Mouse (Mus musculus): ENCODE measurements around the gene Amh. TPM values are rescaled to one million over a fixed set of nuclear protein-coding genes. Genes with fewer than 3 reads are reported as not detected.

Amh gene
- polyA plus RNA-seq, 1 experiment from 2014 or later = not detected

- 0 out of 2 replicates have a peak overlapping the region, but pooled peaks have one; percentile 3 for H3K9ac ChIP-seq
- H3K4me3 ChIP-seq = no peak overlapping the region
- no peak overlapping the region for H3K4me2 ChIP-seq (replicated peaks)
- no peaks in the 10 kb centered on the region for H3K27me3 ChIP-seq (replicated peaks)
- ATAC-seq (ENCODE audit: low FRiP score, low read depth) = no peak
- 87% methylated on average over 33 of the region's 33 CpGs for WGBS
- no peak overlapping the region for H3K27ac ChIP-seq
- no peaks in the 10 kb centered on the region for H3K9me3 ChIP-seq
- peaks cover 10% of the 10 kb centered on the region for H3K4me1 ChIP-seq
- peaks cover 96% of the 10 kb centered on the region for H3K36me3 ChIP-seq
Observed at GRCm38 (mm10) chr10:80791476-80792174, 13.4 kb upstream of the Amh start.

- H3K9ac ChIP-seq = no peak overlapping the region
- WGBS = 80% methylated on average over 41 of the region's 41 CpGs
- H3K4me2 ChIP-seq (replicated peaks) = no peak overlapping the region
- no peak overlapping the region for H3K4me3 ChIP-seq
- no peaks in the 10 kb centered on the region for H3K27me3 ChIP-seq (replicated peaks)
- no peaks in the 10 kb centered on the region for H3K9me3 ChIP-seq
- H3K27ac ChIP-seq = no peak overlapping the region
- ATAC-seq (ENCODE audit: low FRiP score, low read depth) = no peak
- H3K36me3 ChIP-seq = peaks cover 89% of the 10 kb centered on the region
- peaks cover 18% of the 10 kb centered on the region for H3K4me1 ChIP-seq
Observed at GRCm38 (mm10) chr10:80792175-80793032, 12.6 kb upstream of the Amh start.

- no peak overlapping the region for H3K9ac ChIP-seq
- H3K9me3 ChIP-seq = no peaks in the 10 kb centered on the region
- WGBS = 94% methylated on average over 13 of the region's 13 CpGs
- H3K27ac ChIP-seq = no peak overlapping the region
- peaks cover 20% of the 10 kb centered on the region for H3K4me1 ChIP-seq
- H3K36me3 ChIP-seq = peaks cover 81% of the 10 kb centered on the region
- no peak for ATAC-seq (ENCODE audit: low FRiP score, low read depth)
- no peak overlapping the region for H3K4me3 ChIP-seq
- no peaks in the 10 kb centered on the region for H3K27me3 ChIP-seq (replicated peaks)
- H3K4me2 ChIP-seq (replicated peaks) = no peak overlapping the region
Observed at GRCm38 (mm10) chr10:80793033-80793784, 11.8 kb upstream of the Amh start.

- Histone ChIP-seq H3K9me3 (no peaks in the 10 kb centered on the region), H3K4me2 (replicated peaks) (no peak overlapping the region), H3K36me3 (peaks cover 75% of the 10 kb centered on the region), H3K4me3 (no peak overlapping the region), H3K27ac (no peak overlapping the region), H3K9ac (no peak overlapping the region), H3K4me1 (peaks cover 20% of the 10 kb centered on the region), H3K27me3 (replicated peaks) (no peaks in the 10 kb centered on the region)
- ATAC-seq (ENCODE audit: low FRiP score, low read depth) = no peak
- 83% methylated on average over 4 of the region's 4 CpGs for WGBS
Observed at GRCm38 (mm10) chr10:80793803-80794202, 11.2 kb upstream of the Amh start.

GRCm38 (mm10) chr10:80794750-80795149 is 10.3 kb upstream of the Amh start:
- Histone ChIP-seq H3K4me1 (peaks cover 27% of the 10 kb centered on the region), H3K27me3 (replicated peaks) (no peaks in the 10 kb centered on the region), H3K4me3 (no peak overlapping the region), H3K9ac (peak overlapping the region; percentile 29), H3K27ac (no peak overlapping the region), H3K4me2 (replicated peaks) (no peak overlapping the region), H3K9me3 (no peaks in the 10 kb centered on the region), H3K36me3 (peaks cover 66% of the 10 kb centered on the region)
- no peak for ATAC-seq (ENCODE audit: low FRiP score, low read depth)
- 88% methylated on average over 8 of the region's 8 CpGs for WGBS

GRCm38 (mm10) chr10:80796307-80796848 is 8.7 kb upstream of the Amh start:
- H3K27me3 ChIP-seq (replicated peaks) = no peaks in the 10 kb centered on the region
- peak overlapping the region; percentile 86 for H3K4me2 ChIP-seq (replicated peaks)
- peak overlapping the region; percentile 95 for H3K9ac ChIP-seq
- H3K9me3 ChIP-seq = no peaks in the 10 kb centered on the region
- 85% methylated on average over 9 of the region's 9 CpGs for WGBS
- H3K4me3 ChIP-seq = peak overlapping the region; percentile 94; the same call in 1 of the 2 replicates
- peaks cover 40% of the 10 kb centered on the region for H3K4me1 ChIP-seq
- no peak overlapping the region for H3K27ac ChIP-seq
- peaks cover 59% of the 10 kb centered on the region for H3K36me3 ChIP-seq
- ATAC-seq (ENCODE audit: low FRiP score, low read depth) = no peak

GRCm38 (mm10) chr10:80797186-80798149 is 7.6 kb upstream of the Amh start:
- peaks cover 59% of the 10 kb centered on the region for H3K36me3 ChIP-seq
- peak; percentile 72 for ATAC-seq (ENCODE audit: low FRiP score, low read depth)
- peak overlapping the region; percentile 92 for H3K27ac ChIP-seq
- no peaks in the 10 kb centered on the region for H3K9me3 ChIP-seq
- H3K4me1 ChIP-seq = peaks cover 40% of the 10 kb centered on the region
- H3K27me3 ChIP-seq (replicated peaks) = no peaks in the 10 kb centered on the region
- WGBS = 3% methylated on average over 57 of the region's 59 CpGs
- H3K4me3 ChIP-seq = peak overlapping the region; percentile 94
- H3K9ac ChIP-seq = peak overlapping the region; percentile 95
- H3K4me2 ChIP-seq (replicated peaks) = peak overlapping the region; percentile 86

- no peaks in the 10 kb centered on the region for H3K27me3 ChIP-seq (replicated peaks)
- H3K4me2 ChIP-seq (replicated peaks) = peak within 1 kb of the TSS; percentile 86
- ATAC-seq (ENCODE audit: low FRiP score, low read depth) = peak; percentile 90
- peak within 1 kb of the TSS; percentile 92 for H3K27ac ChIP-seq
- peaks cover 59% of the 10 kb centered on the region for H3K36me3 ChIP-seq
- H3K9ac ChIP-seq = peak within 1 kb of the TSS; percentile 95
- WGBS = under 1% methylated on average over 100 of the region's 104 CpGs
- H3K4me1 ChIP-seq = peaks cover 40% of the 10 kb centered on the region
- H3K9me3 ChIP-seq = no peaks in the 10 kb centered on the region
- peak within 1 kb of the TSS; percentile 94 for H3K4me3 ChIP-seq
Observed at GRCm38 (mm10) chr10:80798150-80799006, 6.7 kb upstream of the Amh start, which contains the start of the genes Sf3a2 and Plekhj1. TSS of gene Sf3a2 (plus strand) at chr10:80798198. TSS of gene Plekhj1 (minus strand) at chr10:80798626.

GRCm38 (mm10) chr10:80799070-80799566 is 5.9 kb upstream of the Amh start:
- H3K4me1 ChIP-seq = peaks cover 40% of the 10 kb centered on the region

GRCm38 (mm10) chr10:80802204-80802912 is 2.7 kb upstream of the Amh start:
- peaks cover 15% of the 10 kb centered on the region for H3K27me3 ChIP-seq (replicated peaks)
- no peak overlapping the region for H3K27ac ChIP-seq
- WGBS = 92% methylated on average over 10 of the region's 10 CpGs
- no peak overlapping the region for H3K9ac ChIP-seq
- peaks cover 37% of the 10 kb centered on the region for H3K4me1 ChIP-seq
- no peak overlapping the region for H3K4me3 ChIP-seq
- no peak for ATAC-seq (ENCODE audit: low FRiP score, low read depth)
- no peak overlapping the region for H3K4me2 ChIP-seq (replicated peaks)
- peaks cover 50% of the 10 kb centered on the region for H3K36me3 ChIP-seq
- H3K9me3 ChIP-seq = no peaks in the 10 kb centered on the region

More at GRCm38 (mm10) chr10:80799070-80799566, 5.9 kb upstream of the Amh start:
- no peaks in the 10 kb centered on the region for H3K27me3 ChIP-seq (replicated peaks)
- H3K36me3 ChIP-seq = peaks cover 59% of the 10 kb centered on the region
- H3K27ac ChIP-seq = peak overlapping the region; percentile 92
- no peak for ATAC-seq (ENCODE audit: low FRiP score, low read depth)
- peak overlapping the region; percentile 94 for H3K4me3 ChIP-seq
- WGBS = 3% methylated on average over 18 of the region's 18 CpGs
- peak overlapping the region; percentile 95 for H3K9ac ChIP-seq
- no peaks in the 10 kb centered on the region for H3K9me3 ChIP-seq
- H3K4me2 ChIP-seq (replicated peaks) = peak overlapping the region; percentile 86

Data from neural tube, embryonic 12.5 days (tissue).